Mouse (Mus musculus) olfactory bulb, adult 2 months (tissue): ENCODE measurements around the gene Slc25a16.

Experiments
- CTCF ChIP-seq: fragments of 200-500 bp; IDR thresholded peaks from 2 replicates; pipeline ENCODE4 v1.5.1; 2012; ENCODE audit warnings: low read depth, mild to moderate bottlenecking, low read length, moderate library complexity; ENCODE audit not compliant: insufficient read depth
- POLR2A ChIP-seq: fragments of 200-500 bp; IDR thresholded peaks from 2 replicates; pipeline ENCODE4 v1.6.1; 2012; ENCODE audit warnings: mild to moderate bottlenecking, low read depth, low read length, moderate library complexity; ENCODE audit not compliant: insufficient read depth

DNA sequence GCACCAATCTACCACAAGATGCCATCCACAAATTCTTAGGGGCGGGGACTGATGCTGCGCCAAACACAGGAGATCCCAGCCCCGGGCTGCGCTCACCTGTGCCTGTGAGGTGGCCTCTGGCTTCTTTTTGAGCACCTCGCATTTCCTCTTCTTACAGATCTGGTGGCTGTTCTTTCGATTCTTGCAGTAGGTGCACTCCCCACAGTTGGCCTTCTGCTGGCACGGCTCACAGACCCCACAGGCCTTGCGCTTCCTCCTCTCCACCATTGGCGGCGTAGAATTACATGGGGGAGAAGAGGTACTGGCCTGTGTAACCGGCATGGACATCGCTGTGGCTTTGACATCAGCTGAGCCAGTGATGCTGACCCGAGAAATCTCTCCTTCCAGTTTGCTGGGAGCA is 42.4 kb upstream of the Slc25a16 start:
- TF ChIP-seq CTCF (no peak), POLR2A (no peak)
